Mouse (Mus musculus) testis, postnatal 14 days (tissue): Measurements from ENCODE around the gene Thap7.

Source experiments
- DNase-seq: peaks from one replicate; pipeline ENCODE4 v3.0.0; 2021; ENCODE audit warnings: low spot score

The Thap7 gene

GRCm38 (mm10) chr16:17488478-17489468 lies 42.2 kb downstream of the Thap7 start:
- no peak for DNase-seq

- DNase-seq: no peak
Measured at GRCm38 (mm10) chr16:17486505-17486904, 44.4 kb downstream of the Thap7 start.

GRCm38 (mm10) chr16:17481465-17481864 lies 49.5 kb downstream of the Thap7 start:
- no peak for DNase-seq

- DNase-seq: no peak
Measured at GRCm38 (mm10) chr16:17478331-17478943, 52.5 kb downstream of the Thap7 start.
